Mouse (Mus musculus): Measurements from ENCODE around the gene Zdhhc22. TPM values are rescaled to one million over a fixed set of nuclear protein-coding genes. Genes with fewer than 3 reads are reported as not detected.
A peak's percentile ranks its signal among the peaks of the same experiment; 100 is the strongest.

Zdhhc22 gene
- total RNA-seq, 2 experiments from 2014 or later = 0.49 to 0.60 TPM

DNA sequence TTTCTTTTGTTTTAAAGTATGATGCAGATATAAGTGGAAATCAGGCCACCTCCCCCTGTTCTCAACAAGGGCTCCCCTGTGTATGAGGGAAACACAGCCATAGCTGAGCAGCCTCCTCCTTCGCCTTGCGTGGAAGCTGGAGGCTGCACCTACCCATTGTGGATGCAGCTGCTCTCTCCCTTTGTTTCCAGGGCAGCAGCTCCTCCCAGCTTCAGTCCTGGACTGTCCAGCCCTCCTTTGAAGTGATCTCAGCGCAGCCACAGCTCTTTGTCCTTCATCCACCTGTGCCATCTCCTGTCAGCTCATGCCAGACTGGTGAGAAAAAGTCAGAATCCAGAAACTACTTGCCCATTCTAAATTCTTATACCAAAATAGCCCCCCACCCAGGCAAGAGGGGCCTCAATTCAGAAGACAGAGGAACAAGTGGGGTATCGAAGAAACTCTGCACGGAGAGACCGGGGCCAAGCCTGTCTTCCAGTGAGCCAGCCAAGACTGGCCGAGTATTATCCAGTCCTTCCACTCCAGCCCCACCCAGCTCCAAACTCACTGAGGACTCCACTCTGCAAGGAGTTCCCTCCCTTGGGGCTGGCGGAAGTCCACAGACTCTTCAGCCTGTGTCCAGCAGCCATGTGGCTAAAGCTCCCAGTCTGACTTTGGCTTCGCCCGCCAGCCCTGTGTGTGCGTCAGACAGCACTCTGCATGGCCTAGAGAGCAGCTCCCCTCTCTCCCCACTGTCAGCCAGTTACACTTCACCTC, 28.5 kb downstream of the Zdhhc22 start:
- DNase-seq = no peak

DNA sequence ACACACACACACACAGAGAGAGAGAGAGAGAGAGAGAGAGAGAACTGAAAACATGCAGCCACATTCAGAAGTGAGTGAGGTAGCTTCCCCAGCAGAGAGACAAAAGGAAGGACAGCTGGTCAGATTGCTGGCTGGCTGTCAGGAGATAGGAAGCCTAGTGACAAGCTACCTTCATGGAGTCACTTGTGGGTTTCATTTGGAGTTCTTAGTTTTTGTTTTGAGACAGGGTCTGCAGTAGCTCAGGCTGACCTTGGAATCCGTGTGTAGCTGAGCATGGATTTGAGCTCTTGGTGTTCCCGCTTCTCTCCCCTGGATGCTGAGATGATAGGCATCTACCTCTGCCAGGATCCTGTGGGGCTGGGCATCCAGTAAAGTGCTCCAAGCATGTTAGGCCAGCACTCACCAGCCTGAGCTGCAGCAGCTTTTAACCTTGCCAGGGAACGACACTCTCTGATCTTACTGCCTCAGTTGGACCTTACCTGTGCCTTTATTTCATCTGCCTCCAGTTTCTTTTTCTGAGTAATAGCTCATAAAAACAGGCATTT, 29.4 kb downstream of the Zdhhc22 start:
- no peak for DNase-seq

DNA sequence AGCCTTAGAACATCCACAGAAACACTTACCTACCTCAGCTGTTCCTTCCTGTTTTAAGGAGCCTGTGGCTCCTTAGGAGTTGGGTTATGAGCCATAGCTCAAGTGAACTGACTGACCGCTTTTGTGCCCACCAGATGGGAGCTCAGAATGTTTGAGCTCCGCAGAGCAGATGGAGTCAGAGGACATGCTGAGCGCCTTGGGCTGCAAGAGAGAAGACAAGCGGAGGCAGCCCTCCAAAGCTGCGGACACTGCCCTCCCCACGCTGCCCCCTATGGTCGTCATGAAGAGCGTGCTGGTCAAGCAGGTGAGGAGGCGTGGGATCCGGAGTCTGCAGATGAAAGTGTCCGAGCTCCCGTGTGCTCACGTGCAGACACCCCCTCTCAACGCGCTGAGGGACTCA, 30.1 kb downstream of the Zdhhc22 start:
- DNase-seq = no peak

DNA sequence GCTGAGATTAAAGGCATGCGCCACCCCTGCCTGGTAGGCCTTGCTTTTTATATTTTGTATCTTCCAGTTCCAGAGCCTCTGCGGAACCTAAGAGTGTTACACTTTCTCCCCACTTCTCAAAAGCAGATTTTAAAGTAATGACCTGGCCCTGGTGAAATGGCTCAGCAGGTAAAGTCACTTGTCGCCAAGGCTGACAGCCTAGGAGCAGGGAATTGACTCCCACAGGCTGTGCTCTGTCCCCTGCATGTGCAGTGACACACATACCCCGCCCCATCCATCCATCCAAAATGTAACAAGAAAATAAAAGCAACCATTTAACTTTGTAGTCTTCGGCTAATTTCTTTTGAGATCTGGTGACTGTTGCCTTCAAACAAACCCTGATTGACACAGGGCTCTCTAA, 30.6 kb downstream of the Zdhhc22 start:
- no peak for DNase-seq

DNA sequence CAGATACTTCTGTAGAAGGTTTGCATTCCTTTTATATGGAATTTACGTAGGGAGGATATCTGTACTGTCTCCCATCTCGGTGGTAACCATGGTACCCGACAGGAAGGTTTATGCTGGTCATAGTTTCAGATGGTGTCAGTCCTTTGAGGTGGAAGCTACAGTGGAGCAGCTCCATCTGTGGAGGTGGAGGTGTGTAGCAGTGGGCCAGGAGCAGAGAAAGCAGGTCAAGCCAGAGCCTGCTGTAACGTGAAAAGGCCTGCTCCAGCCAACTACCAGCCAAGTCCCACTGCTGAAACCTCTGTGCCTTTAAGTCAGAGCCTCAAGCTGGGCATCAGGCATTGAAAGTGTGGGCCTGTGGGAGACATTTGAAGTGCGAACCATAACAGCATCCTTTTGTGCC, 31.7 kb downstream of the Zdhhc22 start:
- DNase-seq = no peak

DNA sequence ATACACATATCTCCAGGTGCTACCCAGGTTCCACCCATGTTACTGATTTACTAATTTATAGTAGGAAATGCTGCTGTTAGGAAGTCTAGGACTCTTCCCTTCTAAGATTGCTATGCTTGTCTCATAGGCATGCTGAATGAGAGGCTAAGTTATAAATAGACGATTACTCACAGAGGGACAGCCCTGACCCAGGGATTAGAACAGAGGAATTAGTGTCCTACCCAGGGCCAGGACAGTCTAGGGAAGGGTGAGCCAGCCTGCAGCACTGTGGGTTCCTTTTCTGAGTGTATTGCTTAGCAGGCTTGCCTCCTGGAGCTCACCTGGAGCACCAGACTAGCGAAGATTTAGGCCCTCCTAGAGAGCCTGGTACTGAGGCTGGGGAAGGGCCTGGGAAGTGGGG, 34.3 kb downstream of the Zdhhc22 start:
- DNase-seq = no peak

DNA sequence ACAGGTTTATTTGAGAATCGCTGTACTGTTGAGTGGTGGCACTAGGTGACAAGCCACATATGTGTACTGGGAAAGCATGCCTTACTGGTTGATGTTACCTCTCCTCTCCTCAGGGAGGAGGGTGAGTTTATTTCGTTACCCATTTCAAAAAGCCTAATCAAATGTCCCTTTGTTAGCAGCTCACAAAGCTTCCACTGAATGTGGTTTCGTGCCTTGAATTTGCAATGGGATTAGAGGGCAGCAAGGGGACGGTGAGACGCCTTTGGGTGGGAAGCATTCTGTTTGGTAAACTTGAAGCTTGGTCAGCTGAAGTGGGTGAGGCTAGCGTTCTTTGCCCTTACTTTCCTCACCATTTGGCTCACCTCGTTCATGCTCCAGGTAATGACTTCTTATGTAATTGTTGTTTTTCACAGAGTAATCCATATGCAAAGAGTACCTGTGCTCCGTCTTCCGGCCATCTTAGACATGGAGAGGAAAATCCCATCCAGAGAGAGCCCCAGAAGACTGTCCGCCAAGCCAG, 37.8 kb downstream of the Zdhhc22 start:
- DNase-seq = no peak

DNA sequence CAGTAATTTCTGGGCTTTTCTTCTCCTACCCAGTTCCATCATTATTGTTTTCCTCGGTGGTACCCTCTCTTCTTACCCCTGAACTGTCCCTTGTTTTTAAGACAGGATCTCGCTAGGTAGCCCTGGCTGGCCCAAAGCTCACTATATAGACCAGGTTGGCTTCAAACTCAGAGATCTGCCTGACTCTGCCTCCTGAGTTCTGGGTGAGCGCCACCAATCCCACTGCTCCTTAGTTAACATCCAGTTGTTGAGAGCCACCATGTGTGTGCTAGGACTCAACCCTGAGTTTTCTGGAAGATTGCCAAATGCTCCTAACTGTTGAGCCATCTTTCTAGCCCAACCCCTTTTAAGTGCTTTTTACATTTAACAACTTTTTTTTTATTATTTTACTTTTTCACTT, 39.3 kb downstream of the Zdhhc22 start:
- no peak for DNase-seq

DNA sequence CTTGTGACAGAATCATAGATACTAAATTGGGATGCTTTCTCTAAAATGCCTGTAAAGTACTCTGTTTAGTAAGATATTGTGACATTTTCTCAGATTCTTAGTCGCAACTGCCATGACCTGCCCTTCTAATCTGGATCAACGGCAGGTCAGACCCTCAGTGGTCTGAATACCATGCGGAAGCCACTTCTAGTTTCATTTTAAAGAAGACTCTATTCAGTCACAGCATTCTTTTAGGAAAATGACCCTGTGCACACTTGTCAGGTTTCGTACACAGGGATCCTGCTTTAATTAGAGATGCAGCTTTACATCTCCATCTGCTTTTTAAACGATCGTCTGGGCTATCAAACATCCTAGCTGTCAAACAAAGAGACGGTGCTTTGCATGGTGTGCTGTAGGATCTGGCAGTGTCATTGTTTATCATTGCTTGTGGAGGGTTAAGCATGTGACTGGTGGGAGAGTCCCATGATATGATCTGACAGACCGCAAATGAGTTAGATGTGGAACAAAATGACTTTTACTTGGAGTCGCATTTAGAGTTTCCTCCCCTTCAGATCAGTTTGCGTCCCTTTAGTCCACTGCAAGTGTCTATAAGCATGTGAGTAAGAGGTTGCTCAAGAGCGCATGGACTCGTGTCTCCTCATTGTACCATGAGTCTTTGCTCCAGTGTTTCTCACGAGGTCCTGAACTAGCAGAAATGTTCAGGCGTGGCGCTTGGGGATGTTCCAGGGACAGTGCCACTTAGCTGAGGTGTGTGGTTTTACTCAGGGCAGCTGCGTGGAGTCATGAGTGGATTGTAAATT, 39.9 kb downstream of the Zdhhc22 start:
- DNase-seq = no peak

DNA sequence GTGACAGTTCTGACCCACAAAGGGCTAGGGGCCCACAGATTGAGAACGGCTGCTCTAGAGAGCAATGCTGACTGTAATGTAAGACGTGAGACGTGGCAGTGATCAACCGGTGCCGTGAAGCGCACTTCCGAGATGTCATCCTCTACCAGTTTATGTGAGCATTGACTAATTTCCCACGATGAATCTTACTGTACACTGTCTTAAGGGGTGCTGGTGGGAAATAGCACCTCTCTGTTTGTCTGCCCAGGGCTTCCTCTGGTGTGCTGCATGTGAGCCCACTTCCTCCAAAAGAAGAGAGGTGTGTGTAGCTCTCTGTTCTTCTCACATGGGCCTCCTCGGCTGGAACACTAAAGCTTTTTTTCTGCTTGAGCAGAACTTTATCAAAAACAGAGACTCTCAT, 40.7 kb downstream of the Zdhhc22 start:
- DNase-seq = no peak

DNA sequence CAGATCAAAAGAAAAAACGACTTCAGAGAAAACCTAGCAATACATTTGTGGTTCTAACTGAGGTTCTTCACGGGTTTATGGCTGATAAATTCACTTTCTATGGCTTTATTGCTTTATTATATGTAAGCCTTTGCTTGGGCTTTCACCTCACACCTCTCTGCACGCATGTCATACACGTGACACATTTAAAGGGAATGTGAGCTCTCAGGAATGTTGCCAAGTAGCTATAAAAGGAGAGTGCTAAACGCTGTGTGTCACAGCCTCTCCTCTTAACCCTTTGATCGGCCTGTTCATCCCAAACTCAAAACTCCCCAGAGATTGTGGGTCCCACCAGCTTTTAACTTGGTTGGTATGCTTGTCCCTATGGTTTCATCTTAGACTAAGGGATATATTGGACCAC, 41.6 kb downstream of the Zdhhc22 start:
- peak in 1 of 2 experiments; percentile 52 for DNase-seq

DNA sequence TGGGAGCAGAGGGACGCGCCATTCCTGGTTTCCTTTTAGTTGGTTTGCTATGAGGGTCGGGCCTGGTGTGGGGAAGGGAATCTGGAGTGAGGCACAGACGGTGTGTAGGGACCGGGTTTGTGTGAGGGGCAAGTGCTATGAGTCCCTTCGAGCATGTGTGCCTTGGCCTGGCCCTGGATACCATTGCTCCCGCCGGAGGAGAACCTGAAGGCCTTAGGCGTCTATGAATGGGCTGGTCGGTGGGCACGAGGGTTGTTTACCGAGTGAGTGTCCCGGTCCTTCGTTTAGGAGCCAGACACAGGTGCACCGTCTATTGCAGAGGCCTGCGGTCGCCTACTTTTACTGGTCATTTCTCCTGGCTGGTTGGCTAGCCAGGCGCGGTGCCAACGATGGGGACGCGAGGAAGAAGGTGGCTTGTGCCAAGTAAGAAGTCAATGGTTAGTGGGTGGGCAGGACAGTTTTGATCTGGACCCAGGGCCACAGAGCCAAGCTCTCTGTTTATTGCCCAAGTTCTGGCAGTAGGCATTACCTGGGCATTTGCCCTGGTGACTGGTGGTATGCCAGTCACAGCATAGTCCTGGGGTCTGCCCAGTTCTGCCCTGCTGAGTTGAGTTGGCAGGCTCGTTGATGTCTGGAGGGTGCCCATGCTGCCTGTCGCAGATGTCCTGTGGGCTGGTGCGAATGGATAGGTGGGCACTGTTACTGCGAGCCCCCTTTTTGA, 42.4 kb downstream of the Zdhhc22 start:
- peak; percentile 61 to 75 for DNase-seq

DNA sequence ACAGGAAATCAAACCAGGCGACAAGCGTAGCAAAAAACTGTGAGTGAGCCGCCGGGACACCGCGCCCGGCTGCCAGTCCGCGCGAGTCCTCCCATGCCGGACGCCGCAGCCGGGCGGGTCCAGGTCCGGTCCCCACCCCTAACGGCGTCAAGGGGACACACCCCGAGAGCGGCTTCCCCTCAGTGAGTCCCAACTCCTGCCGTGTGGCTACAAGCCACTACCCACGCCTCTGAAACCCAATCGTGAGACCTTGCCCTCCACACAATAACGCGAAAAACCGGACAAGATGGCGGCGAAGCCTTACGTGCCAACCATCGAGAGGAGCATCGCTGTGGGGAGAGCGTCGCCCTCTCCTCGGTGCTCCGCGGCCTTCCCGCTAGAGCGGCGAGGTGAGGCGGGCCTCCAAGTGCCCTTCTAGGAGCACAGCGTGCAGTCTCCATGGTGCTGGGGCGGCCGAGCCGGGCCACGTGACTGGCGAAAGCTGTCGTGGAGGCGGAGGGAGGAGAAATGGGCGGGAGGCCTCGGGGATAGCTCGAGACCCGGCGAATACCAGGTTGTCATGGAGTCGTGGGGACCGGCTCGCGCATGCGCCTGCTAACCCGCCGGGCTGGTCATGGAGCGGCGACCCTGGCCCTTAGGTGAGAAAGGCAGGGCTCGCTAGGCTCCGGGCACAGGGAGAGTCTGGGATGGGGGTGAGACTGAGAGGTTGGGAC, 43.2 kb downstream of the Zdhhc22 start, which contains the start of gene Cipc:
Gene Cipc (plus strand): TSS at position 182 of the 713 bp plus-strand sequence.
- DNase-seq = peak; percentile 98 to 99

DNA sequence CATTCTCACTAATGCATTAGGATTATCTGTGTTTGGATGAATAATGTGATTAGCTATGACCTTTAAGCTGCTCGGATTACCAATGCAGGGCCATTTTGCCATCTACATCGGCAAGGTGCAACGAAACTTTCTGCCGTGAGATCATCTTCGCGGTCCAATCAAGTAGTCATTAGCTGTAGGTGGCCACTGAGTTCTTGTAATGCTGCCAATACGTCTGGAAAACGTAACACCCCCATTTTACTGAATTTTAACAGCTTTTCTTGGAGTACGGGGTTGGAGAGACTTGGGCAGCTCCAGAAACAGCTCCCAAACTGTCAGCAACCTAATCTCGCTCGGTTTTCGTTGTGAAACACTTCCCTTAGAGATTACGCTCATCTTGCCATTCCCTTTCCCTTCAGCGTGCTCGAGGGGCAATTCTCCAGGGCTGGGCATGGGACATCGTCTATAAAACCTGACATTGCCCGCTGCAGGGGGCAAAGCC, 43.9 kb downstream of the Zdhhc22 start:
- DNase-seq = no peak

DNA sequence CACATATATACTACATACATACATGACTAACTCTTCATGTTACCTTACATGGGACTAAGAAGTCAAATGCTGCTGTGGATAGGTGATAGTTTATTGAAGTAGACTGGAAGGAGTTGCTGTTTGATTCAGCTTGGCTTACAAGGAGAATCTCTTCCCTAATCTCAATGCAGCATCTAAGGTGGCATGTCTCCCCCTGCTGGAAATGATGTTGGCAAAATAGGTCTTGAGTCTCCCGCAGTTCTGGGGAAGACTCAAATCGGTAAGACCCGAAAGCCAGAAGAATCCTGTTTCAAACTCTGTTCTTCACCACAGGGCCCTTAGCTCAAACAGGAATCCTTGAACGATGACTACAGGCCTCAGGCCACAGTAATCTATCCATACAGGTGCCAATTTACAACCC, 45.1 kb downstream of the Zdhhc22 start:
- peak; percentile 63 to 76 for DNase-seq

DNA sequence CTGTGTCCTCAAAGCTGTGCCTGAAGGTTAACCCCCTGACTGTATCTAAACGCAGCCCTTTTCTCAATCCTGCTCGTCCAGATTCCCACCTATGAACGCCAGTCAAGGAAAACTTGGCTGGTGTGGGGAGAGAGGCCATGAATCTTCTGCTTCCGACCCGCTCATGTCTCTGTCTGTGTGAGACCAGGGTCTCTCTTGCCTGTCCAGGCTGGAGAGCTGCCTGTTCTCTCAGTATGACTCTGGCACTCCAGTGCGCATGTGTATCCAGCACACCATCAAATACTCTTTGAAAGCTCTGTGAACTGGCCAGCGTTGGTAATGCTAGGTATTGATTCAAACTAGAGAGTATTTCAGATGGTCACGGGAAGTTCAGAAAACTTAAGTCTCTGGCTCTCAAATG, 46.8 kb downstream of the Zdhhc22 start:
- DNase-seq = no peak

DNA sequence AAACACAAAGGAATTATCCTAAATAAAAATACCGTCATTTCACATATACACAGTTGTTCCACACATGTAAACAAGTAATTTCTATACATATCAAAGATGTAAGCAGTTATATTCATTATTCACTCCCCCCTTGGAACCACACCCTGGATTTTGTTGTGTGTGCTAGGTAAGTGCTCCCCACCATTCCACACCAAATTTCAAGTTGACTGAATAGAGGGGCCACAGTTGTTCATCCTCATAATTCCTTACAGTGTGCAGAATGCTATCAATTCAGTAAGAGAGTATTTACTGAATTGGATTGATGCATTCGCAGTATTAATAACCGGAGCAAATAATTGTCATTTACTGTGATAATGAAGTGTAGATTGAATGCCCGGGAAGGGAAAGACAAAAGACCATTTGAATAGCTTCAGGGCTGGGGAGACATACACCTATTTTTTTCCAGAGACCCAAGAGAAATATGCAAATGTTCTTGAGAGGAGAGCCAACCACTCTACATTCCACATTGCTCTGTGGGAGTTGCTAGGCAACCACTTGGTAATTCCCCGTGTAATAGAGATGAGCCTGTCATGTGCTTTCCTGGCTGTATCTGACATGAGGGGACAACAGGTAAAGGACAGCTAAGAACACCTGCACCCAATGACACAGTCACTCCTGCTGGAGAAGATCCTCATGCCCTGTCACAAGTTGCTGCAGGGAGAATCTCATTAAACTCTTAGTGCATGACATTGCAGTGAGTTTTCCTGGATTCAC, 48.3 kb downstream of the Zdhhc22 start:
- no peak for DNase-seq

DNA sequence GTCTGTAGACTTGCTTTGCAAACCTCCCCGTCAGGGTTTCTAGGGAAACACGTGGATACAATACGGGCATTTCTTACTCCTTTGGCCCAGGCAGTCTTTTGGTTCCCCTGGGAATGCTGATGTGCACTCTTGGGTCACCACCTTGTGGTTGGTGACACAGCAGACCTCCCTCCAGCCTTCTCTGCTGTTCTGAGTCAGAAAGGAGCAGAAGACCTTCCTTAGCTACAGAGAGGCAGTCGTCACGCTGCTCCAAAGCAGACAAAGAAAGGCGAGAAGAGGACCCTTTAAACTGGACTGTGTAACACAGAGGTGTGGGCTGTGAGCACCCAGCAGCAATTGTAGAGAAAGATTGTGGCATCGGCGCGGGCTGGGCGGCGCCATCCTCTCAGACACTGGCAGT, 49.1 kb downstream of the Zdhhc22 start:
- no peak for DNase-seq

DNA sequence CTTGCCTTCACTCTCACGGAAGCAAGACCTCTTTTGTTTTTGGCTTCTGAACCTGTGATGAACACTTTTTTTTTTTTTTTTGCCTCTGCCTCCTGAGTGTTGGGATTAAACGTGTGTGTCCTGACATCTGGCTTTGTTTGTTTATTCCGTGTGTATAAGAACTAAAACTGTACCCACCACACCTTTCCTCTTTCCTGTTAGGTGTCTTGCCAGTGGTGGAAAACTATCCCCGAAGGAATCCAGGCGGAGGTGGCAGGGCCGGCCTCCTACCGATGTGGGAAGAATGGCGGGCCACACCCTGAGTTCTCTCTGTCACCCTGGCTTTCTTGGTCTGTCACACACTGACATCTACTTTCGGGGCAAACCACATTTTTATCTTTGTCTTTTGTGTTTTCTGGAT, 51.7 kb downstream of the Zdhhc22 start:
- no peak for DNase-seq

DNA sequence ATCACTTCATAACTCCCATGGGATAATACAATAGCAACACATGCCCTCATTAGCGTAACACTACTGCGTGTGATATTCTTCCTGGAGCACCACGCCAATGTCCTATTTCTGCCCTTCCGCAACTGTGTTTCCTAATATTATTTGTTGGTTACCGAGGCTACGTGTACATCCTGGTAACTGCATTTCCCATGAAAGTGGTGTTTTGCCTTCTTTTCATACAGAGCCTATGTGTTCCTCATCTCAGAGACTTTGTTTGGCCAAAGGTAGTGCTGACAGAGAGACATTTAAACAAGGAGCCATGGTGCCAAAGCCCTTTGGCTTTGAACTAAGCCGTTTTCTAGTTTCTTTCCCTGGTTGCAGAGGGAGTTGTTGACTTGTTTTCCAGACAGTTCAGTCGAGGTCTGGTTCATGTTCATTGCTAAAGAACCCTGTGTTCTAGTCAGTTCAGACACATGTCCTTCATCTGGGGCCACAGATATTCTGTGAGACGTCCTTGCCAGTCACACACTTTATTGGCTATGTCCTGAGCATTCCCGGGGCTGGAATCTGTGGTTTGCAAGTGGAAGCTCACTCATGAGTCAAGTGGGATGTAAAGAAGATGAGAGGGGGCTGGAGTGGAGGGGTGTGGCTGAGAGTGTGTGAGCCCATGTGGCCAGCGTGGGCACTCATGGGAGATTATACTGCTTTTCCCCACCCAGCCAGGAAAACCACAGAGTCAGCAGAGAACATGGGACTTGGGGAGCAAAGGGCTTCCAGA, 53.5 kb downstream of the Zdhhc22 start:
- DNase-seq = no peak

Data from adrenal gland, postnatal 36 days (tissue).